Mouse (Mus musculus) bone marrow, adult 2 months (tissue): ENCODE data around the gene Lpar1.

ENCODE experiments used
- CTCF ChIP-seq: fragments of 200-500 bp; IDR thresholded peaks from 2 replicates; pipeline ENCODE4 v1.5.1; 2011; ENCODE audit warnings: low read length, control low read depth; ENCODE audit not compliant: control insufficient read depth, insufficient read depth
- POLR2A ChIP-seq: fragments of 200-500 bp; IDR thresholded peaks from 2 replicates; pipeline ENCODE4 v1.6.1; 2011; ENCODE audit warnings: low read depth, mild to moderate bottlenecking, control low read depth, low read length, borderline replicate concordance; ENCODE audit not compliant: control insufficient read depth

GRCm38 (mm10) chr4:58417319-58417718 is 136.4 kb downstream of the Lpar1 start:
- TF ChIP-seq POLR2A (no peak), CTCF (no peak)
